Mouse (Mus musculus) megakaryocyte-erythroid progenitor cell, adult 5-6 weeks (primary cell): ENCODE data around the gene Hrh2. TPM values are rescaled to one million over a fixed set of nuclear protein-coding genes. Genes with fewer than 3 reads are reported as not detected.

Experiments used
- total RNA-seq, 2 experiments: library from RNA; stranded (forward) in 1 of 2; stranded (reverse) in 1 of 2; fragments of 200-1000, 215-1000 nt in 1 of 2; fragments of >200 nt in 1 of 2; fragmentation: Nextera tagmentation in 1 of 2; gene quantifications; 2 replicates each; pipeline ENCODE4 v1.2.3; 2014 to 2017

The Hrh2 gene
- total RNA-seq, 2 experiments from 2014 or later: 2.2 to 3.6 TPM

Other genes with a start within 250 kb of the Hrh2 start
- not detected in 2 replicates for gene Drd1, start 136.4 kb upstream of the Hrh2 start, total RNA-seq (2014; fragmentation: Nextera tagmentation)
- not detected in 2 replicates for gene Drd1, start 136.4 kb upstream of the Hrh2 start, total RNA-seq (2017)
- 178 and 185 TPM in 2 replicates for gene Sfxn1, start 120.3 kb upstream of the Hrh2 start, total RNA-seq (2014; fragmentation: Nextera tagmentation)
- 111 and 153 TPM in 2 replicates for gene Sfxn1, start 120.3 kb upstream of the Hrh2 start, total RNA-seq (2017)
- gene Cplx2, start 179.2 kb downstream of the Hrh2 start, total RNA-seq (2014; fragmentation: Nextera tagmentation): 3.8 and 17.6 TPM in 2 replicates
- gene Cplx2, start 179.2 kb downstream of the Hrh2 start, total RNA-seq (2017): 2.1 and 3.0 TPM in 2 replicates